Mouse (Mus musculus): Measurements from ENCODE around the gene Cass4.

- TF ChIP-seq CTCF (IDR thresholded peaks at IDR 0.05; ENCODE audit: extremely low read depth, insufficient read depth, low read length): no peak
- TF ChIP-seq POLR2A (IDR thresholded peaks at IDR 0.05; ENCODE audit: extremely low read depth, insufficient read depth, low read length): no peak
Measured at GRCm38 (mm10) chr2:172384715-172385114, 8.9 kb upstream of the Cass4 start.

Measured in cortical plate, adult 2 months (tissue).